Mouse (Mus musculus): ENCODE data around the gene Pelo. TPM values are rescaled to one million over a fixed set of nuclear protein-coding genes. Genes with fewer than 3 reads are reported as not detected.

Gene Pelo
- total RNA-seq, 1 experiment from 2014 or later = 10.0 TPM

DNA sequence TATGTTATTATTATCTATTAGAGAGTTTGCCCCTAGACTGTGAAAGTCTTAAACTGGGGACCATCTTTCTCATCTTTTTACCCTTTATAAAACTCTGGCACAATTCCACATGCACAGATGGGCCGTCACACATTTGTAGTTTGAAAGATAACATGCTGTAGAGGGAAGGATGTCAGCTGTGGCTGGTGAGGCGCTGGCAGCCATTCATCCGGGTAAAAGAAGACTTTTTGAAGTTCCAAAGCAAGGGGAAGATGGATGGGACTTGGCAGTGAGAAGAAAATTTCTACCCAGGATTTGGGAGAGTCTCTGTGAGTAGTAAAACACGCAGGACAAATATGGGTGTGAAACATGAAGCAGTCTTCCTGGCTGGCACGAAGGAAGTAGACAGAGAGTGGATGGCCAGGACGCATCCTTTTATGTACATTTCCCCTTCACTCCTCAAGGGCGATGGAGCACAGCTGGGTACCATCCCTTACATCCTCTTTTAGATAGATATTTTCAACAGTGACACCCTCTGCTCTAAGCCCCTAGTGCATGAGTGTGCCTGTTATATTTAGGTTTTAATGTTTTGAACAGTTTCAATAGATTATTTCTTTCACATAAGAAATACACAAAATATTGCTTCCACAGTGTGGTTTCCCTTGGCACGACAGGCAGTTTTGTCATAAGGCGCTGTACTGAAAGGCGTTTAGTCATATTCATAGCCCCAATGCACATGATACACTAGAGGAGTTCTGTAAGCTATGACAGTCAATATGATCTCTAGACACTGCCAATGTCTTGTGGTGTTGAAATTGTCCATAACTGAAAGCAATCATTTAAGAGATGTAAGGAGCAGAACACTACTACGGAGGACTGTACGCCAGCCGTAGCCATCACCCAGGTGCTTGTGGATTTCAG lies 39.1 kb downstream of the Pelo start:
- no peak for ATAC-seq (replicated peaks; ENCODE audit: low read depth, poor library complexity, severe bottlenecking)

DNA sequence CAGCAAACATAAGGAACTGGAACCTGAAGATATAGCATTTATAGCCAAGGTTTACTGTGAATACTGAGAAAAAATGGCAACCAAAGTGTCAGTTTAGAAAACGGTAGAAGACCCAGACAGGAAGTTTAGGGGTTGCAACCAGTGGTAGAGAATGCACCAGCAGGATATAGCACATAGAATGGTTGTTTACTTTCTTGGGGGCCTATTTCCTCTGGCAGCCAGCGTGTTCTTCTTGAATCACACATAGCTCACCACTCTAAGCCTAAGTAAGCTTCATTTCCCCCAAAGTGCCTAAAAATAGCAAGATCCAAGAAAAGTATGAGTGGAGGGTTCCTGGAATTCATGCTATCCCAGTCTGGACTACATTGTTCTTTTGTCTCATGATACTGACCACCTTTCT lies 47.3 kb downstream of the Pelo start:
- no peak for ATAC-seq (replicated peaks; ENCODE audit: low read depth, poor library complexity, severe bottlenecking)

Other genes starting within 250 kb of the Pelo start
- 2.2 and 2.4 TPM in 2 replicates for gene Itga2, start 158.1 kb downstream of the Pelo start, total RNA-seq (2017)
- gene Gm49395, start 11.7 kb upstream of the Pelo start, total RNA-seq (2017) = 11.1 TPM in 1 of 2 replicates, not detected in the other
- 1.5 and 1.9 TPM in 2 replicates for gene Itga1, start 11.8 kb upstream of the Pelo start, total RNA-seq (2017)

All from common myeloid progenitor, adult 5-6 weeks (primary cell).